Mouse (Mus musculus) adrenal gland, adult 8-10 months (tissue): Measurements from ENCODE around the gene Srrm3. TPM values are rescaled to one million over a fixed set of nuclear protein-coding genes. Genes with fewer than 3 reads are reported as not detected.

Experiments used
- DNase-seq: peaks from one replicate; pipeline ENCODE4 v3.0.0; 2022
- total RNA-seq, 4 experiments: library from RNA; stranded (reverse); gene quantifications; 2 replicates each; pipeline ENCODE4 v1.2.4; 2022

Gene Srrm3
- 1 to 10 TPM; 2.4 to 8.4 (median 5.9) TPM for total RNA-seq

DNA sequence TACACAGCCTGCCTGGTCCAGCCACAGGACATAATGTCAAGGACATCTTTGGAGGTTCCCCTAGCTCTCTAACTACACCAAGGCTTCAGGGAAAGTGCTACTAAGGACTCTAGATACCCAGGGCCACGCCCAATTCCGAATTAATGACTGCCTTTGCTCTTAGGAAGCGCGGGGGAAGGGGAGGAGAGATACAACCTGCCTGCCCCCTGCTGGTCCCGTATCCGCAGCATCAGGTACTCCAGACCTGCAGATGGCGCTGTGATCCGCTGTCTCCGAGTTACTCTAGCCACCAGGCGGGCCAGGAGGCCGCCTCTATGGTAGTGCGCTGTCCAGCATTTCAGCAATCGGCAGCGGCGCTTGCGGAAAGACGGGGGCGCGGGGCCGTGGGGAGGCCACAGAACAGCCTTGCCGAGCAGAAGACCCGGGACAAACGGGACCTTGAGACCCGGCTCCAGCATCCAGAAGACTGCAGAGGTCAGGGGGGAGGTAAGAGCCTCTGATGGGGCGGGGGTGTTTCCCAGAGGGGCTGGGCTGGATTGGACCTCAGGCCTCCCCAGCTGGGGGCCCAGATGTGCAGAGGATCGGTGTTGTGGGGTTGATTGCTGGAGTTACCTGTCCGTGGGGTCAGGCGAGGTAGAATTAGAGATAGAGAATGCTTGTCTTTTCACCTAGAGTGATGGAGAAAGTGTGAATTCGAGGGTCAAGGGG, at the start of gene Srrm3:
Gene Srrm3, plus strand, starts transcription at position 336 of the 708 bp plus-strand sequence.
- DNase-seq, result peak; percentile 80

- DNase-seq, result no peak
Observed at GRCm38 (mm10) chr5:135761881-135762280, 44.8 kb upstream of the Srrm3 start.

GRCm38 (mm10) chr5:135763526-135763925, 43.2 kb upstream of the Srrm3 start:
- no peak for DNase-seq

GRCm38 (mm10) chr5:135764971-135765370, 41.7 kb upstream of the Srrm3 start:
- no peak for DNase-seq

- DNase-seq, result no peak
Observed at GRCm38 (mm10) chr5:135772519-135772918, 34.2 kb upstream of the Srrm3 start.

DNA sequence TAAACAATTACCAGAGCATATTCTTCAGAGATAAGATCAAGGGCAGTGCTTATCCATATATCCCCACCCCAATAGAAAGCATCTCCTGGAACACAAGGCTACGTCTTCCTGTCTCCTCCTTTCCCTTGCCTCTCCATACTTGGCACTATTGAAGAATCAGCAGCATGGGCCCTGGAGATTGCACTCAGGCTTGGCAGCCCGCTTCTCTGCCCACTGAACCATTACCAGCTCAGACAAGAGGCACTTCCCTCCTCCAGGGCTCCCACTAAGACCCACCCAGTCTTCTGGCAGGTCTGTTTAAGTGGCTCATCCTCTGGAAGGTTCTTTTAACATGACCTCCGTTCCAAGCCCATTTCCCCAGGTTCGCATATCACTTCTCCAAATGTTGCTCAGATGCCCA, 30.1 kb upstream of the Srrm3 start:
- no peak for DNase-seq

DNA sequence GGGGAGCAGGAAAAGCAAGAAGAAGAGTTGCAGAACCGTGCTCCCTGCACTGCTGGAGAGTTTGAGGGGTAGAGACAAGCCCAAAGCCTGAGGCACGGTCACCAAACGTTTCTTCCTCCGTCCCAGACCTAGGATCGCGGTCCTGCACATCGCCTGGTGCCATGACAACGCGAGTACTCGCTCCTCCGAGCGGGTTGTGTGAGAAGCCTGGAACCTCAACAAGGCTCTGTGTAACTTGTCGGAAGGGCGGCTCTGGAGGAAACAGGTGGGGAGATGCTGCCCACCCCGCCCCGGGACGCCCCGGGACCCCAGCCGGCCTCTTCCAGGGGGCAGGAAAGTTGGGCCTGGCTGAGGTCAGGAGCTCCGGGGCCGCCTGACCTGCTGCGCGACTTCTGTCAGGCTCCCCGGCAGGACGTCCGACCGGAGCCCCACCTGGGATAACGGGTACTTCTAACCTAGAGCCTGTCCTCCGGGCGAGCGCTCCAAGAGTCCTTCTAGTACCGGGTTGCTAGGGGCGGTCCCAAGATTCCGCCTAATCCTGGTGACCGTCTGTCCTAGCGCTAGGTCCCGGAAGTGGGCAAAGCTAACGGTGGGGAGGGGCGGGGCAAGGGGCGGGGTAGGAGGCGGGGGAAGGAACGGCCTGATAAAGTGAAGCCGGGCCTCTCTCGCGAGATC, 28.8 kb upstream of the Srrm3 start, which contains the start of gene Styxl1:
Gene Styxl1, minus strand, starts transcription at position 590 of the 675 bp plus-strand sequence.
- no peak for DNase-seq

DNA sequence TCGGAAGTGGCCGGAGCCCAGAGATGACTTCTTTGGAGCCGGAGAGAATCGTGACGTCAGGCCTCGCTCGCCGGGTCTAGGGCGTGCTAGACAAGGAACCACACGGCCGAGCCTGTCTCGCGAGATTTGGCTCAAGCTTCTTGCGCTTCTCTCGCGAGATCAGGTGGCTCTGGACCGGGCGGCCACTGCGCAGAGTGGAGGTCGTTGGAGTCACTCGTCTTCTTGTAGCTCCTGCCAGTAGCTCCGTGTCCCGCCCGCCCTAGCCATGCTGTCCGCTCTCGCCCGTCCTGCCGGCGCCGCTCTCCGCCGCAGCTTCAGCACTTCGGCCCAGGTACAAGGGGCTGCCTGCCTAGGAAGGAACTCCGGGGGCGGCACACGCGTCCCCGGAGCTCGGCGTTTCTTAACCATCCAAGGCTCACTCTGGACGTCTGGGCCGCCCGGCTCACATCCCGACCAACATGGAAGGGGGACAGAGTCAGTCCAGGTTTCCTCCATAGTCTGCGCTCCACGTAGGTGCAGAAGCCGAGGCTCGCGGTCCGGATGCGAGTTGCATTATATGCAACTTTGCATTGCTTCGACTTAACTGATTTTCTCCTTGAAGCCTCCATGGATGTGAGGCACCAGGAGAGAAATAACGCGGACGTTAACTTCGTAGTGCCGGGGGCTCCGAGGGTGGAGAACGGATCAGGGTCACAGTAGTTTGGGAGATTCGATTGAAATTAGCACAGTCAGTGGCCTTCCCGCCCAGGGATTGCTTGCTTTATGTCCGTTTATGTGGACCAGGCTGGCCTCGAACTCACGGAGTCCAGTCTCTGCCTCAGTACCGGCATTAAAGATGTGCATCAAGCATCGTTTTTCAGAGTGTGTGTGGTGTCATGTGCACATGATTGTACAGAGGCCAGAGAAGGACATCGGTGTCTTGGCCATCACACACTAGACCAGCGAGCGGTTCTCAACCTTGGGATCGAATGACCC, 27.9 kb upstream of the Srrm3 start, which contains the start of gene Mdh2:
Gene Mdh2, plus strand, starts transcription at position 10 of the 975 bp plus-strand sequence.
- DNase-seq, result peak; percentile 100

DNA sequence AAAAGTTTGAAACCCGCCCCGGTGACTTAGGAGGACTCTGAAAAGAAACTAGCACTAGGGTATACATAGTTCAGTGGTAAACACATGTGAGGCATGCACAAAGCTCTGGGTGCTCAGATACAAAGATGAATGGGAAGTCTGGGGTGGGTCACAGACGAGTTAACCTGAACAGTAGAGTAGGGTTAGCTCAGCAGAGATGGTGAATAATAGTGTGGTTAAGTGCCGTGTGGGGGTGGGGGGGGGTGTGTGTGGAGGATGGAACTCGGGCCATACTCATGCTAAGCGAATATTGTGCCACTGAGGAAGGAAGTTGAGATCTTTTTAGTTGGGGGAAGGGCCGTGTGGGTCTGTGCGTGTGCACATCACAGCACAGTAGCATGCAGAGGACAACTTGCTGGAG, 26.4 kb upstream of the Srrm3 start:
- DNase-seq, result no peak

DNA sequence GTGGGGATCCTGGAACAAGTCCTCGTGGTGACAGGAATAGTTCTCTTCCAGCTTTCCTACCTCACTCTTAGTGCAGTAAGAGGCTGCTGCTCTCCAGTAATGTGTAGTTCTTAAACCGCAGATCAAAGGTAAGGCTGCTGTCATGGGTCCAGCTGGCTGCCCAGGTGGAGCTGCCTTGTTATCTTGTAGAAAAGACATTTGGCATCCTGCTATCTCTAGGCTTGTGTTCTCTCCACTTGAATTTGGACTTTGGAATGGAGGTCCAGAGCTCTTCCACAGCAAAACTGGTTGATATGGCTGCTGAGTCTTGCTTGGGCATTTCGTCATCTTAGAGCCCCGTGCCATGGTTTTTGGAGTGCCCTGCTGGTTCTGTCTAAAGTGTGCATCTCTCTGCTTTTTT, 23.8 kb upstream of the Srrm3 start:
- no peak for DNase-seq

GRCm38 (mm10) chr5:135793996-135794858, 12.5 kb upstream of the Srrm3 start:
- peak; percentile 74 for DNase-seq

GRCm38 (mm10) chr5:135794859-135795181, 11.9 kb upstream of the Srrm3 start:
- DNase-seq, result no peak

DNA sequence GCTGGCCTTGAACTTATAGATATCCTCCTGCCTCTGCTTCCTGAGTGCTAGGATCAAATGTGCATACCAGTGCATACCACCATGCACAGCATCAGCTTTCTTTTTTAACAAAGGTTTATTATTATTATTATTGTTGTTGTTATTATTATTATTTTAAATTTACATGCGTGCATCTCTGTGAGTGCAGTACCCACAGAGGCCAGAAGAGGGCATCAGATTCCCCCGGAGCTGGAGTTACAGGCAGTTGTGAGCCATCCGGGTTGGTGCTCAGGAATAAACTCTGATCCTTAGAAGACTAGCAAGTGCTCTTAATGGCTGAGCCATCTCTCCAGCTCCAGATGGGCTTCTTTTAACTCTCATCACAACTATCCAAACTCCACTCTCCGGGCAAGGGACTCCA, 6.9 kb upstream of the Srrm3 start:
- no peak for DNase-seq

GRCm38 (mm10) chr5:135800927-135801326, 5.8 kb upstream of the Srrm3 start:
- no peak for DNase-seq

DNA sequence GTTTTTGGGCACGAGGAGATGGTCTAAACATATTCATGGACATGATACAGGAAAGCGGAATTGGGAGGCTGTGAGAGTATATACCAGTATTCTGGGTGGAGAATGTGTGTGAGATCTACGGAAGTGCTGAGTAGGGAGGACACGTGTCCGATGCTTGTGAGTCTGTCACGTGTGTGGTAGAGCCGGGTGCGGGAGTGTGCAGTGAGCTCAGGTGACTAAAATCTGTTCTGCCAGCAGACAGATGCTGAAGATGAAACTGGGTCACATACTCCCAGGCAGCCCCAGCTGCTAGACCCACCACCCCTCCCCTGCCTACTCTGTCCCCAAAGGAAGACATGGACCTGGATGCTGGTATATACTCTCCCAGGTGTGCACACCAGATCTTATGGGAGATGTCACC, 4.0 kb upstream of the Srrm3 start:
- DNase-seq, result no peak

- no peak for DNase-seq
Observed at GRCm38 (mm10) chr5:135803135-135803534, 3.6 kb upstream of the Srrm3 start.

GRCm38 (mm10) chr5:135803676-135804075, 3.0 kb upstream of the Srrm3 start:
- no peak for DNase-seq

- DNase-seq, result no peak
Observed at GRCm38 (mm10) chr5:135804735-135805134, 2.0 kb upstream of the Srrm3 start.

GRCm38 (mm10) chr5:135807263-135807637, 560 bp downstream of the Srrm3 start:
- DNase-seq, result no peak

GRCm38 (mm10) chr5:135812991-135813390, 6.3 kb downstream of the Srrm3 start:
- no peak for DNase-seq

- DNase-seq, result no peak
Observed at GRCm38 (mm10) chr5:135818491-135818890, 11.8 kb downstream of the Srrm3 start.
